Mouse (Mus musculus) forelimb bud, embryonic 11.5 days (tissue): ENCODE measurements around the gene Ggact.

ENCODE experiments used
- DNase-seq: peaks from one replicate; pipeline ENCODE4 v3.0.0-alpha.2; 2012; ENCODE audit warnings: low read depth, low spot score

Ggact gene

GRCm38 (mm10) chr14:122900679-122901078, 12.9 kb downstream of the Ggact start:
- no peak for DNase-seq

DNA sequence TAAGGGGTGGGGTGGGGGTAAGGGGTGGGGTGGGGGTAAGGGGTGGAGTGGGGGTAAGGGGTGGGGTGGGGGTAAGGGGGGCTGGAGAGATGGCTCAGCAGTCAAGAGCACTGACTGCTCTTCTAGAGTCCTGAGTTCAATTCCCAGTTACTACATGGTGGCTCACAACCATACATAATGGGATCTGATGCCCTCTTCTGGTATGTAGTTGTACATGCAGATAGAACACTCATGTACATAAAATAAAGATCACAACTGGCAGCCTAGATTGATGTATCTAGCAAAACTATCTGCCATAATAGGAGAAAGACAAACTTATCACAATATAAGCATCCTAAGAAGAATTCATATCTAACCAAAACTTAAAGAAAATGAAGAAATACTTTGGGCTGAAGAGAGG, 15.0 kb downstream of the Ggact start:
- DNase-seq: no peak

DNA sequence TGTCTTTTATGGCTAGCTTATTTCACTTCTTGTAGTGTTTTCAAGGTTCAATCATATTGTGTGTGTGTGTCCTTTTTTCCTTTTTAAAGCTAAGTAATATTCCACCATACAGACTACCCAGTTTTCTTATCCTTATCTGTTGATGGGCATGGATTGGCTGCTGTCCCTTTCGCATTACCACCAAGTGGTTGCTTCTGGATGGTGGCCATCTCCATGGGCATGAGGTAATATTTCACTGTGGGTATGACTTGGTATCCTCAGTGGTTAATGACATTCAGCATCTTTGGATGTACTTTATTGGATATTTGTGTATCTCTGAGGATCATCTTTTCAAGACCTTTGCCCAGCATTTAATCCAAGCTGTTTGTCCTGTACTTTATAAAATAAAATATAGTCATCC, 17.5 kb downstream of the Ggact start:
- DNase-seq: no peak

DNA sequence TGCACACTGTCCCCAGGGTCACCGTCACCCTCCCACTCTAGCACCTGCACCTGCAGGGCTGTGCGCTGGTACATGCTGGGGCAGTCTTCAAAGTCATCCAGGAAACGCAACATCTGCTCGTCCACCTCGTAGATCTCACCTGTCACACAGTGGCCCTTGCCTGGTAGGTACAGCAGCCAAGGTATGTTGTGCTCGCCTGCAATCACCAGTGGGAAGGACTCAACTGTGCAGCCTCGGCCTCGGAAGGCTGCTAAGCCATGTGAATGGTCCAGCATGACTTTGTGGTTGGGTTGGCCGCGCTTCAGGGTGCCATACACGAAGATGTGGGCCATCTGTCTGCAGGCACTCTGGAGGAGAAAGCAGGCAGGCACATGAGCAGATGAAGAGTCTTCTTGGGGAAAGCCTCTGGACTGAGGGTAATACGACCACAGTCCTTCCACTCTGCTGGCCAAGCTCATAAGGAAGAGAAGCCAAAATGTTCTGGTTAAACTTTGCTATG, 22.0 kb downstream of the Ggact start:
- no peak for DNase-seq

DNA sequence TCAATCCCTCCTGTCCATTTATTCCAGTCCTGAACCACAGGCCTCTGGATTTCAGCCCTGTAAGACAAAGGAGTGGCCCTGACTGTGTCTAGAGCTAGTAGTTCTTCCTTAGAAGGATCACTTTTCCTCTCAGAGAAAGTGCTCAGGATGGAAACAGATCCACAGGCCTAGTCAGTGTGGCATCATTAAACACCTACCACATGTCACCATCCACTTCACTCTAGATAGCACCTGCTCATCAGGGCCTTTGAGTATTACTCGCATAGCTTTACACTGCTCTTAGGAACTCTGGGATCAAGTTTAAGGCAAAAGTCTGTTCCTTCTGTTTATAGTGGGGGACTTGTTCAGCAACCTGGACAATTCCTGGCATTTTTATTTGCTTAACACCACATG, 25.1 kb downstream of the Ggact start:
- DNase-seq: no peak

DNA sequence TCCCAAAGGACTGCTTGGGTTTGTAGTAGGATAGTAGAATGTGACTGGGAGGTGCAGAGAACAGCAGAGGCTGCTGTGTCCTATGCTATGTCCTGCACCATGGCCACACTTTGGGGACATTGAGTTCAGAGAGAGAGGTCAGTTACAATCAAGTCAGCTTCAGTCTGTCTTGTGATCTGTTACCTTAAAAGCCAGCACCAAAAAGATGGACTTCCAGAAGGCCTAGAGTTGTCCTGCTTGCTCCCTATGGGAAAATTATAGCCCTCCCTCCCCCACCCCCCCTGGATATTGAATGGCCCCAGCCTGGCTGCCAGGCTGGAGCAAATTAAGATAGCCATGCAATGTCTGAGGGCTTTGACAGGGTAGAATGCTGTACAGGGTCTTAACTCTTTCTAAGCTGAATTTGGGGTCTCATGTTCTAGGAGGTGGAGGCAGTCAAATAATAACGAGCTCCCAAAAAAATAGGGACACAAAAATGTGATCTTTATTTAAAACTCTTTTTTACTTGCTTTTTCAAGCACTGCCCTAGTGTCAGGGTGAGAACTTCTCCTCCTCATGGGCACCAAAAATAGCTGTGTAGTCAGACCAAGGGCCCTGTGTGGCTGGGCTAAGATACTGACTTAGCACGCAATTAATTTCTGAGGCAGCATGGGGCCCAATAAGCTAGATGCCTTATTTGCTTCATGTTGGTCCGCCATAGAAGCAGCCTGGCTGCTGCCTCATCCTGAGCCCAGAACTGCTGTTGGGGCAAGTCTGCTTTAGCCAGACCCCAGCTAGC, 25.7 kb downstream of the Ggact start:
- no peak for DNase-seq

- DNase-seq: no peak
Observed at GRCm38 (mm10) chr14:122887278-122887677, 26.3 kb downstream of the Ggact start.

DNA sequence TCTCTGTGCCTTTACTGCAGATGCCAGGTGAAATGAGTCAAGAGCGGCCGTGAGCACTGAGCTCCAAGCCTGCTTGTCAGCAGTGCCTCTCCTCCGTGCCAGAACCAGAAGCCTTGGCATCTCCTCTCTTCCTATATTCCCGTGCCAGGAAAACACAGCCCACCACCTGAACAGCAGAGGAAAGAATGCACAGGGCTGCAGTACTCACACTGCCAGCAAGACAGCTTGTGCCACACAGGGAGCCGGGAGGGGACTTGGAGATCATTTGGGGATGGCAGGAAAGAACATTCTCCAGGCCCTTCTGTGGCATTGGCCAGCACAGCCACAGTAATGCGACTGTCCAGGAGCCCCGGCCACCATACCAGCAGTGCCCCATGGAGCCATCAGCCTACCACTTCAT, 27.7 kb downstream of the Ggact start:
- no peak for DNase-seq

DNA sequence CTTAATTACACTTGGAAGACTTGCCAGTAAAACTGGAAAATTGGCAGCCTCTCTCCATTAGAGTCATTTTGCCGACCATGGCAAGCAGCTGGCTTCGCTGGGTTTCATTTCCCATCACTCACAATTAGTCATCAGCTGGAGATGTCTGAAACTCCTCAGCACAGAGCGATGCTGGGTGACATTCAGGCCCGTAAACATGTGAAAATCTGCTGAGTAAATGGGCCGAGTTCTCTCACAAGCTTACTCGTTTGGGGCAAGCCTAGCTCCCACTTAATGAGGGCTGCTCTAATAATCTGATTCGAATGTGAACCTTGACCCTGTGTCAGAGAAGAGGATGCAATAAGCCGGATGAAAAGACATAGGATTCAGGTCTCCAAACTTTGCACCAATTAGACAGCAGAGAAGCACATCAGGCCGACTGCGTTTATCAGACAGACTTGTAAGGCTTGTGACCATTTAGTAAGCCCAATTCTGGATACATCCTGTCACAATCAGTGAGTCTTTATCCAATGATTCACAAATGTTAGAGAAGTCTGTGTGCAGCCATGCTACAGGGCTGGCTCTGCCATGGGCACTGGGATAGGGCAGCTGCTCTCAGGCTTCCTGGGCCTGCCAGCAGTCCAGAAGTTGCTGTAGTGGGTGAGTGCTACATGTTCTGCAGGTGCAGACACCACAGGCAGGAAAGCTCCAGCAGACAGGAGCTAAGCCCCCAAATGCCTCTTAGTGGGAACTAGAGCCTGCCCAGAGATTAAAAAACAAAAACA, 29.6 kb downstream of the Ggact start:
- no peak for DNase-seq

GRCm38 (mm10) chr14:122883410-122883806, 30.1 kb downstream of the Ggact start:
- no peak for DNase-seq

GRCm38 (mm10) chr14:122882795-122883409, 30.7 kb downstream of the Ggact start:
- DNase-seq: no peak

GRCm38 (mm10) chr14:122882201-122882639, 31.3 kb downstream of the Ggact start:
- DNase-seq: no peak

DNA sequence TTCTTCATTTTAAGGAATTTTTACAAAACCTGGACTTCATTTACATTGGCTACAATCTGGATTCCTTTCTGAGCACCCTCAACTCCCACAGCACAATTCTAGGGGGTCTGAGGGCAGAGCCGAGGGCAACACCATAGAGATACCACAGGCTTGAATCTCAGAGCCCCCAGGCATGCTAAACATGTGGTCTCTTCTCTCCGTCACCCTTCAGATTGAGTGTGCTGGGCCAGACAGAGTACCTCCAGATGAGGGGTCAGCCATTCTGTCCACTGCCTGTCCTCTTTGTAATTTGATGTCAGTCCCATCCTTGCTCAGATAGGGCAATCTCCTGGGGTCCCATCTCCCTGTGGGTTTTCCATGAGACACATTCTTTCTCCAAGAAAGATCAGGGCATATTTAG, 31.9 kb downstream of the Ggact start:
- DNase-seq: no peak

- no peak for DNase-seq
Observed at GRCm38 (mm10) chr14:122880291-122880690, 33.3 kb downstream of the Ggact start.

GRCm38 (mm10) chr14:122877787-122878186, 35.8 kb downstream of the Ggact start:
- no peak for DNase-seq

- no peak for DNase-seq
Observed at GRCm38 (mm10) chr14:122876723-122877122, 36.8 kb downstream of the Ggact start.

DNA sequence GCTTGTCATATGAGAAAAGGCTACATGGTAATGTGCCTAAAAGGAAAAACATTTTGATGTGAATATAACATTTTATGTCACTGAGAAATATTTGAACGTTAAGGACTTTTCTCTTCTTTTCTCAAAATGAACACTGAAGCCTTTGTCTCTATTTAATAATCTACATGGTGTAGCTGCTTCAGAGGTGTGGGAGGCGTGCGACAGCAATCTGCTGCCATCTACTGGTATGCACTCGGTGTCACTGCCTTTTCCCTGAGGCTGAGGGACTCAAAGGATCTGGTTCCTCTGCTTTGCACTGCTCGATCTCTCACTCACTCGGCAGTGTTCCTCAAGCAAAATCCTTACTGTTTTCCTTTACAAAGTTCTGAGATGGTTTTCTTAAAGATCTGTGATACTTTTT, 37.4 kb downstream of the Ggact start:
- DNase-seq: peak; percentile 88

DNA sequence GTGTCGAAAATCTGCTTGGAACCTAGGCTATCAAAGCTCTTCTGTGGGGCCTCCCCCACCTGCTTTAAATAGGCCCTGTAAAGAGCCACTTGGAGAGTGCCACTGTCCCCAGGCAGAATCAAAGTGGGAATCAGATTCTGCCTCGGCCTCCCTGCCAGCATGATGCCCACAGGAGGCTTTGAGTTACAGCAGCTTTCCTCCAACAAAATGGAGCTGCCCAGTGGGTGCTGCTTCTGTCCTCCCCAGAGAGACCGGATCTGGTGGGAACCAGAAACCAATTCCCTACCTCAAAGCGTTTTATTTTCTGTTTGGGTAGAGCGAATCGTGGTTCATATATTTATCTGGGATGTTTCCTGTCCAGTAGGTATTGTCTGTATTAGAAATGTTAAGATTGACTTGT, 37.9 kb downstream of the Ggact start:
- no peak for DNase-seq

DNA sequence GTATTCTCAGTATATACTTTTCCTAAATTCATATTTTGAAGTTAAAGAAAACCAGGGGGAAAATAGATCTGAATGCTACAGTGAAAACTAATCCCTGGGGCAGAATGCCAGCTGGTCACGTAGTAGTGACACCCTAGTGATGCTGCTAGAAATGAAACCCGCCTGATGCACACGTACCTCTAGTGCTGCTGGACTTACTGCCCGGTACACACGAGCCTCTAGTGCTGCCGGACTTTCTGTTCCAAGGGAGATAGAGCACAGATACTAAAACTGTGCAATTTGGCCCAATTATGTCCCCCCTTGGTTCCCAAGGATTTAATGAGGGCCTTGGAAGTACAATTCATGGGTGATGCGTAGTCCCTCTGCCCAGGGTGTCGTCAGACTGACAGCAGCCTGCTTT, 38.5 kb downstream of the Ggact start:
- DNase-seq: no peak

- DNase-seq: no peak
Observed at GRCm38 (mm10) chr14:122872612-122873011, 40.9 kb downstream of the Ggact start.

DNA sequence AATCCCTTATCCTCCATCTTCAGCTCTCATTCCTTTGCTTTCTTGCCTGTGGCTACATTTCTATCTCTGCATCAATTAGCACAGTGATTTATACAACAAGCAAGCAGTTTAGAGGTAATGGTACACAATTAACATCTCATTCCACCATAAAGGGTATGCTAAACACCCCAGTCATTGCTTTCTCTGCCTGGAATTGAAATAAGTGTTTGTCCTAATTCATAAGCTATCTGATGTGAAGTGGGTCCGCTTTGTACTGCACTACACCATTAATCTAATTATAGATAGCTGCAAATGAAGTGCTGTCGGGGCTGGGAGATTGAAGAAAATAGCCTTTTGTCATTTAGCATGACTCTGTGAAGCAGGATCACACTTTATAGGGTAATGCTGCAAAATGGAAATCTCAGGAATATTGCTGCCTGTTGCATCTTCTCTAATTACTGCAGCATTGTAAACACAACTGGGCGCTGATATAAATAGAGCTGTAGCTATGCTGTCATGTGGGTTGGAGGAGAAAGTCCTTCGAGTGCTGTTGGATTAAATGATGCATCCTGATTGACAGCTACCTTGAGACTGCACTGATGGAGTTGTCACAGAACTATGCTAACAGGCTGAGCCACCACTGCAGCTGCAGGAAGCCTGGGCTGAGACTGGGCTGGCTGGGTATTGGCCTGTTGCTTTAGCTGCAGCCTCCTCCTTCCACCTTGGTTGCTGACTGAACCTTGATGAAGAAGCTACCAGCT, 41.5 kb downstream of the Ggact start:
- DNase-seq: no peak

GRCm38 (mm10) chr14:122869831-122870230, 43.7 kb downstream of the Ggact start:
- no peak for DNase-seq
